Comparison of ENCODE assay signal across 8 mouse cellular contexts in the genomic region with DNA sequence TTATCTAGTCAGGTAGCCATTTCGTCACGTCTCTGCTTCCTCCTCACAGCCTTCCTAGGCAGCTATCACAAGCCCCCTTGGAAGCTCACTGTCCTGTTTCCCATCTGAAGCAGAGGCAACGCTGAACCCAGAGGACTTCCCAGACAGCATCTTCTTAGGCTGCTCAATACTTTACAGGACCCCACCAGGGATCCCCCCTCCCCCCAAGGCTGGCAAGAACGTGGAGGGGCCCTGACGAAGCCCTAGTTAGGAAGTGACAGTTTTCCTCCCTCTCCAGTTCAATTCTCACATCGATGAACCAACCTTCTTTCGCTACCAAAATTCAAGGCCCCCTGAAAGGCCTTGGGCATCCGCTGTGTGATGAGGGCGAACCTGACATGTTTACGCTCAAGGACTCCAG. TPM values are rescaled to one million over a fixed set of nuclear protein-coding genes. Genes with fewer than 3 reads are reported as not detected.
DNase-seq lines count a peak whose midpoint lies in the region; ATAC-seq and TF ChIP-seq lines count a peak whose summit lies in the region.

No protein-coding gene starts in this region.

- H3K9me3 ChIP-seq in heart, embryonic 12.5 days (replicated peaks) = no peaks in the 10 kb centered on the region
- no peaks in the 10 kb centered on the region for H3K9me3 ChIP-seq in MEL (replicated peaks; ENCODE audit: insufficient read depth, low read length)
- no peaks in the 10 kb centered on the region for H3K9me3 ChIP-seq in embryonic facial prominence, embryonic 13.5 days
- H3K9me3 ChIP-seq in hindbrain, embryonic 15.5 days = no peaks in the 10 kb centered on the region
- no peaks in the 10 kb centered on the region for H3K9me3 ChIP-seq in liver, embryonic 15.5 days (replicated peaks)
- no peaks in the 10 kb centered on the region for H3K9me3 ChIP-seq in neural tube, embryonic 15.5 days (replicated peaks)

- no peak for TF ChIP-seq CTCF in MEL (IDR thresholded peaks at IDR 0.05 in 2 of 3, conservative IDR thresholded peaks at IDR 0.05 in 1 of 3; ENCODE audit: control insufficient read depth in 1 of 3, insufficient read depth in 1 of 3, low read depth in 2 of 3, low read length in 3 of 3, poor library complexity in 1 of 3, severe bottlenecking in 1 of 3)

- no peak for TF ChIP-seq EP300 in MEL (IDR thresholded peaks at IDR 0.05; ENCODE audit: low read depth in 1 of 2, low read length in 2 of 2)

- peak overlapping the region; percentile 86 for H3K27ac ChIP-seq in heart, embryonic 12.5 days (ENCODE audit: poor library complexity, severe bottlenecking)
- H3K27ac ChIP-seq in MEL (ENCODE audit: control insufficient read depth, low read depth, low read length) = peak overlapping the region; percentile 84
- H3K27ac ChIP-seq in embryonic facial prominence, embryonic 13.5 days = peak overlapping the region; percentile 85
- peak overlapping the region; percentile 90 for H3K27ac ChIP-seq in hindbrain, embryonic 15.5 days (replicated peaks)
- peak overlapping the region; percentile 90 for H3K27ac ChIP-seq in liver, embryonic 15.5 days (replicated peaks)
- peak overlapping the region; percentile 88 for H3K27ac ChIP-seq in neural tube, embryonic 15.5 days (replicated peaks)

- WGBS in heart, embryonic 12.5 days = 2% methylated on average over 10 of the region's 10 CpGs
- WGBS in embryonic facial prominence, embryonic 13.5 days = under 1% methylated on average over 10 of the region's 10 CpGs
- WGBS in hindbrain, embryonic 15.5 days = under 1% methylated on average over 10 of the region's 10 CpGs
- WGBS in liver, embryonic 15.5 days (ENCODE audit: insufficient replicate concordance) = 0% methylated on average over 10 of the region's 10 CpGs
- under 1% methylated on average over 10 of the region's 10 CpGs for WGBS in neural tube, embryonic 15.5 days

- H3K79me2 ChIP-seq in MEL (ENCODE audit: control insufficient read depth, insufficient read depth, low read length, poor library complexity) = peaks cover 21% of the 10 kb centered on the region

- no peaks in the 10 kb centered on the region for H3K27me3 ChIP-seq in heart, embryonic 12.5 days (replicated peaks)
- no peaks in the 10 kb centered on the region; a peak in 1 of 4 replicates for H3K27me3 ChIP-seq in MEL (ENCODE audit: control insufficient read depth in 1 of 2, insufficient read depth in 2 of 2, low read length in 2 of 2)
- H3K27me3 ChIP-seq in embryonic facial prominence, embryonic 13.5 days = no peaks in the 10 kb centered on the region
- no peaks in the 10 kb centered on the region for H3K27me3 ChIP-seq in hindbrain, embryonic 15.5 days
- H3K27me3 ChIP-seq in liver, embryonic 15.5 days = no peaks in the 10 kb centered on the region
- H3K27me3 ChIP-seq in neural tube, embryonic 15.5 days (replicated peaks) = no peaks in the 10 kb centered on the region

- ATAC-seq in heart, embryonic 12.5 days (ENCODE audit: insufficient number of reproducible peaks, low FRiP score) = 0 out of 2 replicates have a peak, but pooled peaks have one; percentile 4
- ATAC-seq in embryonic facial prominence, embryonic 13.5 days (ENCODE audit: insufficient number of reproducible peaks, insufficient read depth, low FRiP score, low TSS enrichment, low read depth) = no peak
- ATAC-seq in hindbrain, embryonic 15.5 days (ENCODE audit: low FRiP score, low read depth) = peak; percentile 49
- peak; percentile 5; the same call in 1 of the 2 replicates for ATAC-seq in liver, embryonic 15.5 days (ENCODE audit: insufficient read depth)
- ATAC-seq in neural tube, embryonic 15.5 days (ENCODE audit: low FRiP score) = peak; percentile 36; the same call in 1 of the 2 replicates

- no peak for DNase-seq in heart, postnatal 36 days
- DNase-seq in MEL (ENCODE audit: low read depth, low spot score) = no peak
- DNase-seq in natural killer cell, adult 2 months (ENCODE audit: low spot score in 2 of 2) = no peak

- no peaks in the 10 kb centered on the region for H3K36me3 ChIP-seq in heart, embryonic 12.5 days
- peaks cover 0 to 16% of the 10 kb centered on the region in 2 experiments; a peak in 2 of 4 replicates for H3K36me3 ChIP-seq in MEL (ENCODE audit: control insufficient read depth in 1 of 2, insufficient read depth in 2 of 2, low read length in 2 of 2)
- H3K36me3 ChIP-seq in embryonic facial prominence, embryonic 13.5 days = no peaks in the 10 kb centered on the region
- no peaks in the 10 kb centered on the region for H3K36me3 ChIP-seq in hindbrain, embryonic 15.5 days
- H3K36me3 ChIP-seq in liver, embryonic 15.5 days (replicated peaks) = no peaks in the 10 kb centered on the region
- H3K36me3 ChIP-seq in neural tube, embryonic 15.5 days = no peaks in the 10 kb centered on the region

- H3K4me3 ChIP-seq in heart, embryonic 12.5 days = peak overlapping the region; percentile 81
- H3K4me3 ChIP-seq in MEL (ENCODE audit: control insufficient read depth in 1 of 2, insufficient read depth in 1 of 2, low read depth in 2 of 2, low read length in 2 of 2) = peak overlapping the region; percentile 59 to 70
- peak overlapping the region; percentile 96 for H3K4me3 ChIP-seq in embryonic facial prominence, embryonic 13.5 days
- peak overlapping the region; percentile 68 for H3K4me3 ChIP-seq in hindbrain, embryonic 15.5 days
- H3K4me3 ChIP-seq in liver, embryonic 15.5 days (replicated peaks) = peak overlapping the region; percentile 91
- peak overlapping the region; percentile 98 for H3K4me3 ChIP-seq in neural tube, embryonic 15.5 days (replicated peaks)

- intact Hi-C loops in heart, postnatal 36 days (cut with DNase I) = loop anchor here (2.0 to 5.0 kb wide), 2 partner anchors 25 to 180 kb away; no protein-coding TSS in a partner anchor

- H3K4me2 ChIP-seq in heart, embryonic 12.5 days = peak overlapping the region; percentile 88
- H3K4me2 ChIP-seq in embryonic facial prominence, embryonic 13.5 days = peak overlapping the region; percentile 79
- peak overlapping the region; percentile 95 for H3K4me2 ChIP-seq in hindbrain, embryonic 15.5 days
- H3K4me2 ChIP-seq in liver, embryonic 15.5 days = peak overlapping the region; percentile 93
- H3K4me2 ChIP-seq in neural tube, embryonic 15.5 days = peak overlapping the region; percentile 94

- TF ChIP-seq POLR2A in MEL (IDR thresholded peaks at IDR 0.05; ENCODE audit: control insufficient read depth in 1 of 2, insufficient read depth in 1 of 2, low read depth in 1 of 2, low read length in 2 of 2, poor library complexity in 1 of 2) = no peak

- TF ChIP-seq RAD21 in MEL (IDR thresholded peaks at IDR 0.05; ENCODE audit: low read depth, low read length) = no peak

- peak overlapping the region; percentile 91 for H3K9ac ChIP-seq in heart, embryonic 12.5 days
- H3K9ac ChIP-seq in MEL (ENCODE audit: control insufficient read depth, low read depth, low read length, poor library complexity, severe bottlenecking) = peak overlapping the region; percentile 91
- peak overlapping the region; percentile 94 for H3K9ac ChIP-seq in embryonic facial prominence, embryonic 13.5 days
- peak overlapping the region; percentile 90 for H3K9ac ChIP-seq in hindbrain, embryonic 15.5 days
- H3K9ac ChIP-seq in liver, embryonic 15.5 days = peak overlapping the region; percentile 93
- peak overlapping the region; percentile 72 for H3K9ac ChIP-seq in neural tube, embryonic 15.5 days (replicated peaks)

- H3K4me1 ChIP-seq in heart, embryonic 12.5 days (replicated peaks) = peaks cover 8% of the 10 kb centered on the region
- H3K4me1 ChIP-seq in MEL (ENCODE audit: control insufficient read depth in 1 of 2, insufficient read depth in 2 of 2, low read length in 2 of 2) = peaks cover 4 to 6% of the 10 kb centered on the region in 2 experiments; a peak in 2 of 4 replicates
- H3K4me1 ChIP-seq in embryonic facial prominence, embryonic 13.5 days = peaks cover 10% of the 10 kb centered on the region
- H3K4me1 ChIP-seq in hindbrain, embryonic 15.5 days (replicated peaks) = peaks cover 23% of the 10 kb centered on the region
- H3K4me1 ChIP-seq in liver, embryonic 15.5 days (replicated peaks) = peaks cover 29% of the 10 kb centered on the region
- H3K4me1 ChIP-seq in neural tube, embryonic 15.5 days = peaks cover 24% of the 10 kb centered on the region

RNA-seq across cellular contexts. Expression of gene Fhl4, which starts 0.5 kb away (rescaled TPM):
- polyA plus RNA-seq in heart, embryonic 12.5 days (2016; fragmentation: Nextera tagmentation; extraction: Ambion mirVana) = 1.3 and 1.8 TPM in 2 replicates
- total RNA-seq in heart, postnatal 36 days (2021) = under 1 TPM; 0.35 to 0.61 TPM
- 0.69 TPM in 2 replicates for total RNA-seq in MEL (2012; rRNA removed)
- polyA plus RNA-seq in MEL (2012; ENCODE audit: insufficient read depth in 1 of 2, insufficient read length in 2 of 2, low read depth in 1 of 2, low replicate concordance in 2 of 2, missing spikeins in 1 of 2) = under 1 TPM in 1 of 2 experiments, not detected in 1; 0.63 TPM
- polyA plus RNA-seq in embryonic facial prominence, embryonic 13.5 days (2015; fragmentation: Nextera tagmentation; extraction: Ambion mirVana) = 1.2 and 1.4 TPM in 2 replicates
- polyA plus RNA-seq in hindbrain, embryonic 15.5 days (2015; fragmentation: Nextera tagmentation; extraction: Ambion mirVana) = 1.5 and 2.5 TPM in 2 replicates
- 0.22 and 0.39 TPM in 2 replicates for polyA plus RNA-seq in liver, embryonic 15.5 days (2015; fragmentation: Nextera tagmentation; extraction: Ambion mirVana)
- polyA plus RNA-seq in neural tube, embryonic 15.5 days (2015; fragmentation: Nextera tagmentation; extraction: Ambion mirVana) = 1.6 and 2.2 TPM in 2 replicates

RNA-seq across cellular contexts. Expression of gene Tmem263, which starts 0.6 kb away (rescaled TPM):
- 64.4 and 65.6 TPM in 2 replicates for polyA plus RNA-seq in heart, embryonic 12.5 days (2016; fragmentation: Nextera tagmentation; extraction: Ambion mirVana)
- 10 to 100 TPM; 14.8 to 16.0 TPM for total RNA-seq in heart, postnatal 36 days (2021)
- total RNA-seq in MEL (2012; rRNA removed) = 15.7 and 16.0 TPM in 2 replicates
- 10 to 100 TPM in 1 of 2 experiments, not detected in 1; 11.8 TPM for polyA plus RNA-seq in MEL (2012; ENCODE audit: insufficient read depth in 1 of 2, insufficient read length in 2 of 2, low read depth in 1 of 2, low replicate concordance in 2 of 2, missing spikeins in 1 of 2)
- polyA plus RNA-seq in embryonic facial prominence, embryonic 13.5 days (2015; fragmentation: Nextera tagmentation; extraction: Ambion mirVana) = 110 and 123 TPM in 2 replicates
- polyA plus RNA-seq in hindbrain, embryonic 15.5 days (2015; fragmentation: Nextera tagmentation; extraction: Ambion mirVana) = 53.3 and 54.8 TPM in 2 replicates
- polyA plus RNA-seq in liver, embryonic 15.5 days (2015; fragmentation: Nextera tagmentation; extraction: Ambion mirVana) = 16.2 and 16.8 TPM in 2 replicates
- 52.9 and 59.0 TPM in 2 replicates for polyA plus RNA-seq in neural tube, embryonic 15.5 days (2015; fragmentation: Nextera tagmentation; extraction: Ambion mirVana)

RNA-seq across cellular contexts. Expression of gene Mterf2, which starts 26.0 kb away (rescaled TPM):
- polyA plus RNA-seq in heart, embryonic 12.5 days (2016; fragmentation: Nextera tagmentation; extraction: Ambion mirVana) = 13.0 and 14.3 TPM in 2 replicates
- total RNA-seq in heart, postnatal 36 days (2021) = 10 to 100 TPM; 19.1 to 20.6 TPM
- total RNA-seq in MEL (2012; rRNA removed) = 2.4 and 3.5 TPM in 2 replicates
- polyA plus RNA-seq in MEL (2012; ENCODE audit: insufficient read depth in 1 of 2, insufficient read length in 2 of 2, low read depth in 1 of 2, low replicate concordance in 2 of 2, missing spikeins in 1 of 2) = 1 to 10 TPM in 1 of 2 experiments, not detected in 1; 9.6 TPM
- 22.7 and 23.5 TPM in 2 replicates for polyA plus RNA-seq in embryonic facial prominence, embryonic 13.5 days (2015; fragmentation: Nextera tagmentation; extraction: Ambion mirVana)
- 28.7 and 30.7 TPM in 2 replicates for polyA plus RNA-seq in hindbrain, embryonic 15.5 days (2015; fragmentation: Nextera tagmentation; extraction: Ambion mirVana)
- polyA plus RNA-seq in liver, embryonic 15.5 days (2015; fragmentation: Nextera tagmentation; extraction: Ambion mirVana) = 4.2 and 4.9 TPM in 2 replicates
- polyA plus RNA-seq in neural tube, embryonic 15.5 days (2015; fragmentation: Nextera tagmentation; extraction: Ambion mirVana) = 25.3 and 25.9 TPM in 2 replicates
